Mouse (Mus musculus): ENCODE measurements around the gene Trp53bp2.

Trp53bp2 gene

DNA sequence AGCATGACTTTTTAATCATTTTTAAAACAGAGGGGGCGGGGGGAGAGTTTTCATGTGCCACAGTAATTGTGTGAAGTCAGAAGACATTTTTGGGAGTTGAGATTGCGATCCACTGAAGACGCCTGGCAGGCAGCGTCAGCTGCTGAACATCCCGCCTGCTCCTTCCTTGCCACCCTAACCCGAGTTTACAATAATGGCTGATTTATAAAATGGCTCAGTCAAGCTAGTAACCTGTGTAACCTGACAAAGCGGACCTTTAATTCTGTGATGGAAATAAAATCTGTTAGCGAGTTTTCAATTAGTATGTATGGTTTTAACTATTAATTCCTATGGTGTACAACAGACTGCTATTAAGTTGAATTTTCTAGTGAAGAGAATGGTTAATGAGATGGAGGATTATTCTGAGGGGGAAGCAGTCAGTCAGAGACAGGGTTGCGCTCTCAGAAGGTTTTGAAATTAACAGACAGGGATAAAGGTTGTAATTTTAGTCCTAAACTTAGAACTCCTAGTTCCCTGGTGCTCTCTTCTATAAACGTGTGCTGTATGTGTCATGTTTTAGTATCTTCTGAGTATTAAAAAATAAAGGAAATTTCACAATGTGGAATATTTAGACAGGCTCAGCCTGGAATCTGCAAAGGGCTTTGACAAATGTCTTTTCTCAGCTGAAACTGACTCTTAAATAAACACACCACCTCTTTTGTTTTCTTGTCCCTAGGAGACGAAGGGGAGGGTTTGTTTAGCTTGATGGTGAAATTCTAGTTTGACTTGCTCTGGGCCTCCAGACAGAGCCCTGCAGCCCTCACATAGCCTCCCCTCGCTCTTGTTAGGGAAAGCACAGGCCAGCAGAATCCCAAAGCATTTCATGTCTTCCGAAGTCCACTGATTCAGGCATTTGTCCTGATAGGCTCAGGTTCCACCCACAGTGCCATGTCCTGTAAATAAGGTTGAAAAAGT, 51.6 kb downstream of the Trp53bp2 start:
- in situ Hi-C loops (cut with MseI, MboI): no loop called here

- in situ Hi-C loops (cut with MseI, MboI): no loop called here
Measured at GRCm38 (mm10) chr1:182461261-182461660, 52.3 kb downstream of the Trp53bp2 start.

- in situ Hi-C loops (cut with MseI, MboI): no loop called here
Measured at GRCm38 (mm10) chr1:182461813-182462212, 52.8 kb downstream of the Trp53bp2 start.

- in situ Hi-C loops (cut with MseI, MboI): no loop called here
Measured at GRCm38 (mm10) chr1:182465309-182465708, 56.3 kb downstream of the Trp53bp2 start.

- in situ Hi-C loops (cut with MseI, MboI): no loop called here
Measured at GRCm38 (mm10) chr1:182465978-182466377, 57.0 kb downstream of the Trp53bp2 start.

DNA sequence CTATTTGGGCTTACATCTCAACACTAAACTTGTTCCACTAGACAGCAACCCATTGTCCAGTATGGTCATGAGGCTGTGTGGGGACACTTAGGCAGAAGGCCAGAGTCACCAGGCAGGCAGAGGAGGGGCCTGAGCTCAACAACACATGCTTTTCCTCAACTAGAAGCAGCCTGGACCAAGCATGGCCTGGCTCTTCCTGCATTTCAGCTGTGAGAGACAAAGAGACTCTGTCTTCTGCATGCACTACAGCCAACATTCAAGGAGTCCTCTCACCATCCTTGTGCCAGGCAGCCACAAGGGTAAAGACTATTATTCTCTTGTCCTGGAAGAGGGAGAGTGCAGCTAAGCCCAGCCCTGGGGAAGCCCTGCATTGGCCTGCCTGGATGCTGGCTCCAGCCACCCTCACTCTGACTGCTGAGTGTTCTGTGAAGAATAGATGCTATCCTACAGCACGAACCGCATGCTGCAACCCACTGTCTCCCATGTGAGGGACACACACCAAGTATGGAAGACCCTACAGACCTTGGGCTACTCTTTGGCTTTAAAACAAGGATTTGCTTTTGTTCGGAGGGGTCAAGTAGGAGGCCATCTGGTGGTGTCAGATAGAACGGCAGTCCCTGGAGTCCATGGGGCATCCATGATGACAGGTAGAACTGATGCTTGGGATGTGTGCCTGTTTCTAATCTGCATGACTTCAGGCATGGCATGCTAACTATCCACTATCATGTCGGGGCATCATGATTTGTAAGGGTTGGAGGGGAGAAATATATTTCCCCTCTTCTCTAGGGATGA, 66.2 kb downstream of the Trp53bp2 start:
- in situ Hi-C loops (cut with MseI, MboI): no loop called here

DNA sequence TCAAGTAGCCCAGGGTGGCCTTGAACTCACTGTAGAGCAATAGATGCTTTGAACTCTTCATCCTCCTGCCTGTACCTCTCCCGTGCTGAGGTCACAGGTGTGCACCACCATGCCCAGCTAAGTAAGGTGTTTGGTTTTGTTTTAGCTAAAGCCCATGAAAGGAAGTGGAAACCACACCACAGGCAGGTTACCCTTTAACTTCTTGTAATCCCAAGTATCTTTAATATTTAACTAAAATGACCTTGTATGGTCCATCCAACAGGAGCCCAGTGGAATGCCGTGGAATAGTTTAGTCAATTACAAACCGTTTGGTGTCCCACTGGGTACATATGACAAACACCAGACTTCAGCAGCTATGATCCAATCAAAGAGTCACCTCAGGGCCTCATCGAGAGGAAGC, 70.0 kb downstream of the Trp53bp2 start:
- in situ Hi-C loops (cut with MseI, MboI): no loop called here

DNA sequence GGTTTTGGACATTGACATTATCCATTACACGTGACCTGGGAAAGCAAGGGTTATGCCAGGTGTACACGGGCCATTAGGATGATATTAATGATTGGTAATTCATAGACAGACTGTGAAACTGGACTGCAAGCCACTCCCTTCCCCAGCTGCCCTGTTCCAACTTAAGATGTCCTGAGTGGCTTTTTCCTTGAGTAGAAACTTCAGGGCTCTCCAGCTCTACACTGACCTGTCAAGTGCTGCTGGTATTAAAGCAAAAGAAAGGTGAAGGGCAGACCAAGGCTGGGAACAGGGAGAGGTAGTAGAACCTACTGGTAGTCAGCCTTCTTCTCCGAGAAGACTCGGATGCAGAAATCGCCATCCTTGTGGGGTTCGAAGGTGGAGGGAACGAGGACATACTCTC, 72.2 kb downstream of the Trp53bp2 start:
- in situ Hi-C loops (cut with MseI, MboI): no loop called here

GRCm38 (mm10) chr1:182481646-182482295, 72.8 kb downstream of the Trp53bp2 start:
- in situ Hi-C loops (cut with MseI, MboI): no loop called here

DNA sequence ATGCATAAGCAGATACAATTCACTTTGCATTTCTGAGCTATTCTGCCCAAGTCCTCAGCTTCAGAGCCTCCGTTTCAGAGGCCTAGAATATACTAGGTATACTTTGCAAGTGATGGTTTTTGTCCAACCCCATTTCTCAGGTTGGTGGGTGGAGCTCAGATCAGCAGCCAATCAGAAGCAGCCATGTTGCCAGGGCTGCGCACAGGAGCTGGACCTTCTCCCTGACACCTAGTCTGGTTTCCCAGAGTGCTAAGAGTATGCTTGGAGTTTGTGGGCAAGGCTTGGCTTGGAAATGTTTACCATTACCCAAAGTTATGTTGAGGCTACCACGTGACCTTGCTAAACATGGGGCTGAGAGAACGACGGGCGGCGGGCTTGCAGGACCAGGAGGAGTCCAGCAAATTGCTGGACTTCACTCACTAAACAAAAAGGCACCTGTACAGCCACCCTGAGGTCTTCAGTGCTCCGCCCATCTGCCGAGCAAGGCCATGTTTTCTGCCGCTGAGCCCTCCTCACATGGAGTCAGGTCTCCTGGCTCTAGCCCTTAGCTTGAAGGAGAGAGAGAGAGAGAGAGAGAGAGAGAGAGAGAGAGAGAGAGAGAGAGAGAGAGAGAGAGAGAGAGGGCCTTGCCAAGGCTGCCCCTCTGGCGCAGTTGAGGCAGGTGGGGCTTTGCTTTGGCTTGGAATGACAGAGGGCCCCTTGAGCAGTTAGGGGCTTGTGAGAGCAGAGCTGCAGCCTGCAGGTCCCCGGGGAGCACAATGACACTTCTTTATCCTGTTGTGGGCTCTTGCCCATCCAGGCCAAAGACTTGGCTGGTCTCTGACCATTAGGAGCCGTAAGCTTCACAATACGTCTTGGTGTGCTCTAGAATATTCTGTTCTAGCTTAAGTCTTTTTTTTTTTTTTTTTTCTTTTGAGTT, 74.3 kb downstream of the Trp53bp2 start:
- in situ Hi-C loops (cut with MseI, MboI): no loop called here

- in situ Hi-C loops (cut with MseI, MboI): no loop called here
Measured at GRCm38 (mm10) chr1:182483910-182484274, 74.9 kb downstream of the Trp53bp2 start.

GRCm38 (mm10) chr1:182488503-182488902, 79.5 kb downstream of the Trp53bp2 start:
- in situ Hi-C loops (cut with MseI, MboI): loop anchor here in 1 of 2 experiments (5.0 kb wide), 1 partner anchor 49 kb away; no protein-coding TSS in a partner anchor

DNA sequence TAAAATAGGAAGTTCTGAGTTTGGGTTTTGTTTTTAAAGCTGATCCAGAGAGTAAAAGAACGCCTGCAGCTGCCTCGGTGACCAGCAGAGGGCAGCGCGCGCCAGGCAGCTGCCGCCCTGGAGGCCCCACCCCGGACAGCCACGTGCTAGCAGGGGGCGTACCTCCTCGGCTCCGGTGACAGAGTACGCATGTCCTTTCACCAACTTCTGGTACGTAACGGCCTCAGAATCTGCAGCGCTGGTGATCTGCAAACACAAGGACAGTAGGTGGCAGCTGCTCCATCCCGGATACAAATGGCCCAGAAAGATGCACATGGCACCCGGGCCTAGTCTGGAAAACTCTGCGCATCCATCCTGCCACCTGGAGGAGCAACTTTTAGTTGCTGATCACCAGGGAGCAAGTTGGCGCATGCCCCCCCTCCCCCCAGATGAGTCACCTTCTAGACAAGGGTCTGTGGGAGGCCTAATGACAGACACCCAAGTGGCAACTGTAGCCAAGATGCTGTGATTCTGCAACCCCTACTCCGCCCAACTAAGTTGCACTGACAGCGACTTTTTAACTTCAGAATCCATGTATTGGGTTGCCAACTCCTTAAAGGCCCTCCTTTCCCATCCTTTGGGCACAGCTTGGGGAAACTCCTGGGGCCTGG, 81.0 kb downstream of the Trp53bp2 start:
- in situ Hi-C loops (cut with MseI, MboI): loop anchor here (5.0 kb wide), 1 partner anchor 47 kb away; no protein-coding TSS in a partner anchor

GRCm38 (mm10) chr1:182490568-182490967, 81.6 kb downstream of the Trp53bp2 start:
- in situ Hi-C loops (cut with MseI, MboI): loop anchor here in 1 of 2 experiments (5.0 kb wide), 1 partner anchor 47 kb away; no protein-coding TSS in a partner anchor

- in situ Hi-C loops (cut with MseI, MboI): loop anchor here in 1 of 2 experiments (5.0 kb wide), 1 partner anchor 45 kb away; no protein-coding TSS in a partner anchor
Measured at GRCm38 (mm10) chr1:182491839-182492238, 82.9 kb downstream of the Trp53bp2 start.

GRCm38 (mm10) chr1:182494285-182495145, 85.5 kb downstream of the Trp53bp2 start:
- in situ Hi-C loops (cut with MseI, MboI): loop anchor here in 1 of 2 experiments (5.0 kb wide), 1 partner anchor 43 kb away; no protein-coding TSS in a partner anchor

GRCm38 (mm10) chr1:182496685-182497084, 87.7 kb downstream of the Trp53bp2 start:
- in situ Hi-C loops (cut with MseI, MboI): no loop called here

DNA sequence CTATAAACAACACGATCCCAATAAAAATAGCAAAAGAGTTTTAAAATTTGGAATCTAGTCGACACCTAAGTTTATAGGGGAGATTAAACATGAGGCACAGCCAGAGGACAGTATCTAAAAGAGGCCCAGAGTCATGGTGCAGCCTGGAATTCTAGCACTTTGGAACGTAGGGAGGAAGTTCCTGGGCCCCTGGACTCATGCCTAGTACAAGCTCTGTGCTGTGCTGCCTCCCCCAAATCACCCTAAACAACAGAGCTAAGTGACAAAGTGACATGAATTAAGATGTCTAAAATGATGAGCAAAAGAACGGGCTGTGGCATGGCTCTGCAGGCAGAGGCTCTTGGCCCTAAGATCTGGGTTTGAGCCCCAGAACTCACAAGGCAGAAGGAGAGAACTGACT, 88.8 kb downstream of the Trp53bp2 start:
- in situ Hi-C loops (cut with MseI, MboI): no loop called here
